Mouse (Mus musculus) macrophage (primary cell): ENCODE measurements at regions not wholly inside any gene's neighbourhood (a gene's known extent, or its start where the extent isn't known, plus 50 kb on each side); places are given as distances from the start of the nearest gene placed in this dataset.
A peak's percentile ranks its signal among the peaks of the same experiment; 100 is the strongest.

Experiments used
- H3K27ac ChIP-seq: fragments of 350-480 bp; formaldehyde crosslinking; 2 replicates; pipeline ENCODE4 v1.9.0; 2021
- H3K36me3 ChIP-seq: fragments of 350-480 bp; formaldehyde crosslinking; 2 replicates; pipeline ENCODE4 v1.9.0; 2021; ENCODE audit errors: inconsistent target
- H3K4me3 ChIP-seq: fragments of 350-480 bp; formaldehyde crosslinking; 2 replicates; pipeline ENCODE4 v1.9.0; 2021; ENCODE audit errors: inconsistent target
- H3K79me2 ChIP-seq: fragments of 350-480 bp; formaldehyde crosslinking; 2 replicates; pipeline ENCODE4 v1.9.0; 2021; ENCODE audit errors: inconsistent target
- WGBS: methylation state at CpG from one replicate; pipeline ENCODE4 v1.1.7; 2026; ENCODE audit warnings: inconsistent platforms; ENCODE audit not compliant: missing documents; 5-methylcytosine and 5-hydroxymethylcytosine counted together

DNA sequence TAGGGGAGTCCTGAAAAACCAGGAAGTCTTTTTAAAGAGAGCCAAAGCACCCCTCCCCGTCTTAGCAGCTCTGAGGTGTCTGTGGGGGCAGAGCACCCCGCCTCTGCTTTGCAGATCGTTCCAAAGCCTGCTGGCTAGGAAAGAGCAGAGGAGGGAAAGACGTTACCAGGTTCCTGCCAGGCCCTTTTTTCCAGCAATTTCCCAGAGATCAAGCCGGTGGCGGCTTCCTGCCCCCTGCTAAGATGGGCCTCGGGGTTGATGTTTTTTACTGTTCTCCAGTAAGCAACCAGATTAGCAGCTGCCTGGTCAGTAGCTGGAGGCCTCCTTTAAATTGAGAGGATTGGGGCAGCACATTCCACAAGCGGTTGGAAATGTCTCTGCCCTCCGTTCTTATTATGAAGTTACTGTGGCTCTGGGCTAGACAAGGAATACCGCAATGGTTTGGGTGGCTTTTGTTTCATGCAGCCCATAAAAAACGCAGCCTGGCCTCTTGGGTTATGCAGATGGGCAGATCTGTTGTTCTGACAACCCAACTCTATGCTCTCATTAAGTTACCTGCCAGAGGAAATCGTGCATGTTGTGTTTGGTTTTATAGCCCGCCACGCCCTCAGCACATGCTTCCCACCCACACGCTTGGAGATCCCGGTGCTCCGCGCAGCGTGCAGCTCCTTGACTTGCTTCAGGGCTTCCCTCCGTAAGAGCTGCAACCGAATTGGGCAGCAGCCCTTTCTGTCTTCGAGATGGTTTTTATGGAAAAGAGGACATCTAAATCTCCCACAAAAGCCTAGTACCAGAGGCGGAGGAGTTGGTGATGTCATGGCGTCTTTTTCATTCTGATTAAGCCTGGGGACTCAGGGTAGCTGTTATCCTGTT, 130.1 kb downstream of the Evx1 start:
- 85% methylated on average over 24 of the region's 24 CpGs for WGBS

GRCm38 (mm10) chr6:52458828-52459227, 145.5 kb downstream of the Evx1 start:
- no peaks in the 10 kb centered on the region for H3K36me3 ChIP-seq
- WGBS: 95% methylated on average over 11 of the region's 11 CpGs
- H3K79me2 ChIP-seq: no peaks in the 10 kb centered on the region
- H3K4me3 ChIP-seq: no peak overlapping the region
- no peak overlapping the region for H3K27ac ChIP-seq

More for the DNA sequence above, 130.1 kb downstream of the Evx1 start:
- H3K4me3 ChIP-seq: no peak overlapping the region
- no peak overlapping the region for H3K27ac ChIP-seq
- H3K36me3 ChIP-seq: no peaks in the 10 kb centered on the region
- no peaks in the 10 kb centered on the region for H3K79me2 ChIP-seq

GRCm38 (mm10) chr6:52461186-52461585, 147.9 kb downstream of the Evx1 start:
- H3K36me3 ChIP-seq: no peaks in the 10 kb centered on the region
- no peaks in the 10 kb centered on the region for H3K79me2 ChIP-seq
- WGBS: 100% methylated on average over 2 of the region's 2 CpGs

GRCm38 (mm10) chr6:52463369-52463768, 150.1 kb downstream of the Evx1 start:
- no peak overlapping the region for H3K4me3 ChIP-seq
- 92% methylated on average over 12 of the region's 12 CpGs for WGBS
- no peaks in the 10 kb centered on the region for H3K79me2 ChIP-seq
- no peaks in the 10 kb centered on the region for H3K36me3 ChIP-seq
- no peak overlapping the region for H3K27ac ChIP-seq

More at GRCm38 (mm10) chr6:52461186-52461585, 147.9 kb downstream of the Evx1 start:
- Histone ChIP-seq H3K27ac (no peak overlapping the region), H3K4me3 (no peak overlapping the region)

DNA sequence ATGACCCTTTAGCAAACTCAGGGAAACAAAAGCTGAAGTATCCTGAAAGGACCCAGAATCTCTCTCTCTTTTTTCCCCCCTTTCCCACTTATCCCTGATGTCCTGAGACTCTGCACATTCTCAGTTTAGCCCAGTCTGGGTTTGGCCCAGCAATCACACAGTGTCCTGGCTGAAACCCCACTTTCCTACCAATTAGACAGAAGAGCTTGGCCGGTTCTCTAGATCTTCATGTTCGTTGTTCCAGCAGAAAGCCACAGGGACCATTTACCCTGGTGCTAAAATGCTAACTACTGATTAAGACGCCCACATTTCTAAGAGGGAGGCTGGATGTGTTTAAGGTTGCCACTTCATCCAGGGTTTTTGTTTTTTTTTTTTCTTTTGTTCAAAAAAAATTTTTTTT, 151.3 kb downstream of the Evx1 start:
- 100% methylated on average over 3 of the region's 3 CpGs for WGBS
- H3K4me3 ChIP-seq: no peak overlapping the region

DNA sequence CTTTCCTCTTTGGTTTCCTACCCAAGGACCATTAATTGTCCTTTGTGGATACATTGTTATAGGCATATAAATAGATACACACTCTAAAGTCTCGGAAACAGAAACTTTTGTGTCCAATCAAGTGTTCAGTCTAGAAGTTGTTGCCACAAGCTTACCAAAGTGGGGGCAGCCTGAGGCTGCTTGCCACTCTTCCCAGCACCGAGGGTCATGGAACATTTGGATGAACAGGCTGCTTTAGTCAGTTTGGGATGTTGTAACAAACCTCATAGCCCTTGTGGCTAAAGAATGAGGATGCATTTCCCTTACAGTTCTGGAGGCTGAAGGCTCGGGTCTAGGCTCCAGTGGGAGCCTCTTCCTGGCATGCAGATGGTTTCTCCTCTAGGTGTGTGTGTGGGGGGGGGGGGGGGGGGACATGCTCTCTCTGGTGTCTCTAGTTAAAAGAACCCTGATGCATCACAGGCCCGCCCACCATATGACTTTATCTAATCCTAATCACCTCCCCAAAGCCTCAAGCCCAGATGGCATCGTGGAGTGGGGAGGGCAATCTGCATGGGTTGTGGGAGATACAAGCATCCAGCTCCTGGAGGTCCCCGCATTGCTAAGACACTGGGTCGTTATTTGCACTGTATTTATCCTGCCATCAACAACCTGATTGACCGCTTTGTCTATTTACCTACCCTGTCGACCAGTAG, 152.7 kb downstream of the Evx1 start:
- Histone ChIP-seq H3K79me2 (no peaks in the 10 kb centered on the region), H3K36me3 (no peaks in the 10 kb centered on the region), H3K4me3 (no peak overlapping the region), H3K27ac (no peak overlapping the region)
- 83% methylated on average over 9 of the region's 9 CpGs for WGBS

More for the DNA sequence above, 151.3 kb downstream of the Evx1 start:
- no peak overlapping the region for H3K27ac ChIP-seq
- H3K79me2 ChIP-seq: no peaks in the 10 kb centered on the region
- no peaks in the 10 kb centered on the region for H3K36me3 ChIP-seq

DNA sequence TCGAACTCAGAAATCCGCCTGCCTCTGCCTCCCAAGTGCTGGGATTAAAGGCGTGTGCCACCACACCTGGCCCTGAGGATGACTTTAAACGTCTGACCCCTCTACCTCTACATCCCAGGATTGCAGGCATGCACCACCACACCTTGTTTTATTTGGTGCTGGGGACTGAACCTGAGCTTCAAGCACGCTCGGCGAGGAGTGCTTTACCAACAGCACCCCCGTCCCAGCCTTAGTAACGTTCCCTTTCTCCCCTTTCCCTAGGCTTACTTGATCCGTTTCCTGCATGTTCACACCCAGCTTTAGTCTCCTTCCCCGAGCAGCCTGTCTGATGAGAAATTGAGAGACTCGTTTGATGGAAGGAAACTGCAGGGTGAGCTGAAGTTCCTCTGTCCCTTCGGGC, 157.5 kb downstream of the Evx1 start:
- Histone ChIP-seq H3K79me2 (no peaks in the 10 kb centered on the region), H3K36me3 (no peaks in the 10 kb centered on the region), H3K27ac (peak overlapping the region; percentile 67), H3K4me3 (no peak overlapping the region)
- 77% methylated on average over 11 of the region's 13 CpGs for WGBS

DNA sequence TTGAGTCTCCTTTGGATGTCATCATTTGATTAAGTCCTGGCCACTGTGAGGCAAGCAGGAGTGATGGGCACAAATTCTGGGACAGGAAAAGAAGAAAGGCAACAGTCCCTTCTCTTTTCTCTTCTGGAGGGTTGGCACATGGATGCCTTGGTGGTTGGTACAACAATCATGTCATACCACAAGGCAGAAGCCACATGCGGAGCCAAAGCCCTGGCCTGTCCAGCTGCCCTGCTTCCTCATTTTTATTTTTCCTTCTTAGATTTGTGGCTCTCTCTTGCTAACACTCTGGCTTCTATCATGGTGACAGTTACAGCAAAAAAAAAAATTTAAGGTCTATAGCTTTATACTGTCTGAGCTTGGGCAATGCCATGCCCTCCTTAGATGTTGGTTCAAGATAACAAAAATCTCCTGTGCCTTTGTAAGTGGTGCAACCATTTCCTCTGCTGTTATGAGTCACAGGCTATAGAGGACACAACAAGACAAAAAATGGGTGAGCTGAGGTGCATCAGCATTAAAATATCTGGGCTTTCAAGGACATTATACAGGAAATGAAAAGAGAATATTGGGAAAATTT, 158.2 kb downstream of the Evx1 start:
- Histone ChIP-seq H3K36me3 (no peaks in the 10 kb centered on the region), H3K4me3 (no peak overlapping the region), H3K79me2 (no peaks in the 10 kb centered on the region), H3K27ac (peak overlapping the region; percentile 67)
- WGBS: 14% methylated on average over 1 of the region's 1 CpGs

DNA sequence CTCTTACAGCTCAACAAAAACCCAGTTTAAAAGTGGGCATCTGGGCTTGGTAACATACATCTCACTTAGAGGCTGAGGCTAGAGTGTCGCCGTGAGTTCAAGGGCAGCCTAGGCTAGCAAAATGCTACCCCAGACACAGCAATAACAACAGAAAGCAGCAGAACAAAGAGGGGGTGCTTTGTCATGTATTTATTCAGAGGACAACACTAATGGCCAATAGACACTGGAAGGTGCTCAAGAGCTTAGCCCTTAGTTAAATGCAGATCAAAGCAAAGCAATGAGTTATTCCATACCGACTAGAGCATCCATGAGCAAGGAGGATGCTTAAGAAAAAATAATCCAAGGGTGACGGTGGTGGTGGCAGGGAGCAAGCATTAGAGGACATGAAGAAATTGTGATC, 158.7 kb downstream of the Evx1 start:
- H3K27ac ChIP-seq: peak overlapping the region; percentile 67
- no peaks in the 10 kb centered on the region for H3K36me3 ChIP-seq
- 94% methylated on average over 4 of the region's 4 CpGs for WGBS
- H3K4me3 ChIP-seq: no peak overlapping the region
- no peaks in the 10 kb centered on the region for H3K79me2 ChIP-seq

- WGBS: over 99% methylated on average over 12 of the region's 12 CpGs
- Histone ChIP-seq H3K27ac (no peak overlapping the region), H3K79me2 (no peaks in the 10 kb centered on the region), H3K4me3 (no peak overlapping the region), H3K36me3 (no peaks in the 10 kb centered on the region)
These were observed 159.8 kb downstream of the Evx1 start for GRCm38 (mm10) chr6:52473042-52473589.

- H3K79me2 ChIP-seq: no peaks in the 10 kb centered on the region
- no peak overlapping the region for H3K4me3 ChIP-seq
- WGBS: 34% methylated on average over 11 of the region's 11 CpGs
- H3K36me3 ChIP-seq: no peaks in the 10 kb centered on the region
- H3K27ac ChIP-seq: no peak overlapping the region
These were observed 160.6 kb downstream of the Evx1 start for GRCm38 (mm10) chr6:52473924-52474323.

GRCm38 (mm10) chr6:52475676-52476075, 162.4 kb downstream of the Evx1 start:
- Histone ChIP-seq H3K36me3 (no peaks in the 10 kb centered on the region), H3K79me2 (no peaks in the 10 kb centered on the region), H3K4me3 (no peak overlapping the region), H3K27ac (no peak overlapping the region)
- 94% methylated on average over 8 of the region's 8 CpGs for WGBS

DNA sequence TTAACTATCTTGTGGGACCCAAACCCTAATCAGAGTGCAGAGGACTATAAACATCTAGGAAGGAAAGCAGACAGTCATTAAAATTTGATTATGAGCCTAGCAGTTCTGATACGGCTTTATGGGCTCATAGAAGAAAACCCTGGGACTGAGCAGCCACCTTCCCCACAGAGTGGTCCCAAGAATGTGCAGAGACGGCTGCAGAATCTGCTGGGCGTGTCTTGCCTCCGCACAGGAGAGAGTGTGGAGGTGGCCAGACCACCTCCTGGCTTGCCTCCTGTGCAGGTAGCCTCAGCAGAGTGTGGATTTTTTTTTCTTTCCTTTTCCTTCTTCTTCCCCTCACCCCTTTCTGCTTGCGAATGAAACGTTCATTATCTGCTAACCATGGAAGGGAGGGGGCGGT, 163.3 kb downstream of the Hibadh start:
- H3K27ac ChIP-seq: peak overlapping the region; percentile 82
- 64% methylated on average over 7 of the region's 7 CpGs for WGBS
- H3K36me3 ChIP-seq: no peaks in the 10 kb centered on the region
- H3K79me2 ChIP-seq: no peaks in the 10 kb centered on the region
- H3K4me3 ChIP-seq: no peak overlapping the region

GRCm38 (mm10) chr6:52477380-52477779, 162.8 kb downstream of the Hibadh start:
- Histone ChIP-seq H3K27ac (peak overlapping the region; percentile 82), H3K4me3 (no peak overlapping the region), H3K79me2 (no peaks in the 10 kb centered on the region), H3K36me3 (no peaks in the 10 kb centered on the region)
- WGBS: 4% methylated on average over 7 of the region's 7 CpGs

GRCm38 (mm10) chr6:52478624-52479023, 161.6 kb downstream of the Hibadh start:
- WGBS: 94% methylated on average over 2 of the region's 2 CpGs
- H3K4me3 ChIP-seq: no peak overlapping the region
- peak overlapping the region; percentile 82 for H3K27ac ChIP-seq
- H3K36me3 ChIP-seq: no peaks in the 10 kb centered on the region
- no peaks in the 10 kb centered on the region for H3K79me2 ChIP-seq
